Mouse (Mus musculus) midbrain, embryonic 16.5 days (tissue): ENCODE results near the gene Clba1. TPM values are rescaled to one million over a fixed set of nuclear protein-coding genes. Genes with fewer than 3 reads are reported as not detected.

ENCODE experiments used
- ATAC-seq: fragments of 200-750 bp; cut with Nextera tagmentation; 2 replicates; pipeline ENCODE4 v1.8.0; 2017; ENCODE audit warnings: moderate TSS enrichment
- H3K27ac ChIP-seq: fragments of 300-500 bp; sonication (generic); 2 replicates; pipeline ENCODE4 v1.5.1; 2014; ENCODE audit warnings: mild to moderate bottlenecking, low read length, mixed read lengths
- H3K27me3 ChIP-seq: fragments of 300-500 bp; sonication (generic); 2 replicates; pipeline ENCODE4 v1.6.1; 2014; ENCODE audit warnings: low read depth, low read length, mixed read lengths; ENCODE audit not compliant: control insufficient read depth, insufficient read depth
- H3K36me3 ChIP-seq: fragments of 300-500 bp; sonication (generic); 2 replicates; pipeline ENCODE4 v1.6.1; 2014; ENCODE audit warnings: mild to moderate bottlenecking, low read length, moderate library complexity, mixed read lengths; ENCODE audit not compliant: control insufficient read depth, insufficient read depth
- H3K4me1 ChIP-seq: fragments of 300-500 bp; sonication (generic); 2 replicates; pipeline ENCODE4 v1.6.1; 2014; ENCODE audit warnings: mild to moderate bottlenecking, low read length, mixed read lengths; ENCODE audit not compliant: control insufficient read depth, insufficient read depth
- H3K4me2 ChIP-seq: fragments of 300-500 bp; sonication (generic); 2 replicates; pipeline ENCODE4 v1.6.1; 2014; ENCODE audit warnings: mild to moderate bottlenecking, low read length, mixed read lengths
- H3K4me3 ChIP-seq: fragments of 300-500 bp; sonication (generic); 2 replicates; pipeline ENCODE4 v1.5.1; 2014; ENCODE audit warnings: low read depth, mild to moderate bottlenecking, low read length, moderate library complexity, mixed read lengths
- H3K9ac ChIP-seq: fragments of 300-500 bp; sonication (generic); 2 replicates; pipeline ENCODE4 v1.6.1; 2014; ENCODE audit warnings: low read depth, low read length, mixed read lengths
- H3K9me3 ChIP-seq: fragments of 300-500 bp; sonication (generic); replicated peaks from 2 replicates; pipeline ENCODE4 v1.6.1; 2014; ENCODE audit warnings: mild to moderate bottlenecking, low read length, mixed read lengths; ENCODE audit not compliant: control insufficient read depth, poor library complexity, severe bottlenecking
- whole genome bisulfite sequencing: fragments of 180-500 bp; shearing (Covaris S2); extraction: QIAGEN DNeasy Blood & Tissue Kit; methylation state at CpG from one replicate; pipeline ENCODE4 v1.1.7; 2014; 5-methylcytosine and 5-hydroxymethylcytosine counted together
- polyA plus RNA-seq: library from polyadenylated mRNA; unstranded; fragments of >200 nt; fragmentation: Nextera tagmentation; extraction: Ambion mirVana; gene quantifications from 2 replicates; pipeline ENCODE4 v1.2.1, GENCODE M21; 2015

Gene Clba1
- 25.2 and 26.1 TPM in 2 replicates for polyA plus RNA-seq

DNA sequence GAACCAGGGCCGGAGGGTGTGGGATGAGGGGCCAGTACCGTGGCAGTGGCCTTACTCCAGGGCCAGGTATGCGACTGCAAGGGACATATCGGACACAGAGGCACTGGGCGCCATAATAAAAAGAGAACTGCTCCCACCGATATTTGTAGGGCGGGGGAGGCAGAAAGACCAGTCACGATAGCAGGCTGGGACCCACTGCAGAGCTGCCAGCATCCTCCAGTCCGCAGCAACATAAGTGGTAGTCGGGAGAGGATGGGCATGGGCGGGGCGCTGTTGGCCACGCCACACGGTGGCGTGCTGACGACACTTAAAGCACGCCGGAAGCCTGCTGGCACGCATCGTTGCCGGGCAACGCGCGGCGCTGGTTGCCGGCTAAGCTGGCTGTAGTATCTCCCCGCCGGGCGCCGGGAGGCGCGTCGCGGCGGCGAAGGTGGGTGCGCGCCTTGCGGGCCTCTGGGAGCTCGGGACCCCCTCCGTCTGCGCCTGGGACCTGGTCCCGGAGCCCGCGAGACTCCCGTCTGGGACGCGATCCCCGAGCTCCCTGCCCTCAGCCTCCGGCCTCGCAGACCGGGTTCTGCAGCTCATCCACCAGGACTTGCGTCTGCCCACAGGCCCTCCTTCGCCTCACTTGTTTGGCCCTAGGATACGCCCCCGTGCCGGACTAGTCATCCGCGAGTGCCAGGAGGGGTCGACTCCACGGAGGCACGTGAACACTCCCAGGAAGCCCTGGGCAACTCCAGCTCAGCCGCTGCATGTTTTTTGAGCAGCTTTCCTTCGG is at the start of gene Clba1:
Clba1 (plus strand) TSS at position 351 of the 778 bp plus-strand sequence.
- Histone ChIP-seq H3K36me3 (no peaks in the 10 kb centered on the region; the same call in 1 of the 2 replicates), H3K4me1 (peaks cover 14% of the 10 kb centered on the region), H3K4me3 (peak within 1 kb of the TSS; percentile 76), H3K27me3 (no peaks in the 10 kb centered on the region; the same call in 1 of the 2 replicates), H3K9me3 (no peaks in the 10 kb centered on the region), H3K27ac (peak within 1 kb of the TSS; percentile 83), H3K9ac (peak within 1 kb of the TSS; percentile 72), H3K4me2 (peak within 1 kb of the TSS; percentile 84)
- WGBS, result under 1% methylated on average over 64 of the region's 64 CpGs
- ATAC-seq, result peak; percentile 96

- Histone ChIP-seq H3K4me1 (no peaks in the 10 kb centered on the region), H3K4me3 (no peak overlapping the region), H3K4me2 (no peak overlapping the region), H3K9me3 (no peaks in the 10 kb centered on the region), H3K9ac (no peak overlapping the region), H3K36me3 (no peaks in the 10 kb centered on the region), H3K27ac (no peak overlapping the region), H3K27me3 (no peaks in the 10 kb centered on the region)
- 85% methylated on average over 3 of the region's 3 CpGs for WGBS
- no peak for ATAC-seq
Measured at GRCm38 (mm10) chr12:112759471-112759870, 49.3 kb upstream of the Clba1 start.

GRCm38 (mm10) chr12:112760154-112760926 is 48.4 kb upstream of the Clba1 start, which contains the start of gene Pld4:
TSS of gene Pld4 (plus strand) at chr12:112760655.
- H3K36me3 ChIP-seq, result no peaks in the 10 kb centered on the region
- no peak within 1 kb of the TSS for H3K9ac ChIP-seq
- H3K4me2 ChIP-seq, result no peak within 1 kb of the TSS
- no peak within 1 kb of the TSS for H3K4me3 ChIP-seq
- no peak for ATAC-seq
- WGBS, result 45% methylated on average over 4 of the region's 4 CpGs
- no peaks in the 10 kb centered on the region for H3K4me1 ChIP-seq
- H3K9me3 ChIP-seq, result no peaks in the 10 kb centered on the region
- no peak within 1 kb of the TSS for H3K27ac ChIP-seq
- no peaks in the 10 kb centered on the region for H3K27me3 ChIP-seq

- Histone ChIP-seq H3K27me3 (no peaks in the 10 kb centered on the region), H3K9me3 (no peaks in the 10 kb centered on the region), H3K36me3 (no peaks in the 10 kb centered on the region), H3K27ac (no peak overlapping the region), H3K4me3 (no peak overlapping the region), H3K4me1 (no peaks in the 10 kb centered on the region), H3K9ac (no peak overlapping the region), H3K4me2 (no peak overlapping the region)
- 90% methylated on average over 4 of the region's 4 CpGs for WGBS
- ATAC-seq, result no peak
Measured at GRCm38 (mm10) chr12:112761411-112761810, 47.3 kb upstream of the Clba1 start.

- H3K9ac ChIP-seq, result no peak overlapping the region
- WGBS, result 87% methylated on average over 3 of the region's 3 CpGs
Measured at GRCm38 (mm10) chr12:112762018-112762417, 46.7 kb upstream of the Clba1 start.

GRCm38 (mm10) chr12:112763176-112763575 is 45.6 kb upstream of the Clba1 start:
- Histone ChIP-seq H3K4me3 (no peak overlapping the region), H3K4me1 (no peaks in the 10 kb centered on the region), H3K36me3 (no peaks in the 10 kb centered on the region), H3K9me3 (no peaks in the 10 kb centered on the region), H3K9ac (no peak overlapping the region), H3K4me2 (no peak overlapping the region), H3K27me3 (no peaks in the 10 kb centered on the region), H3K27ac (no peak overlapping the region)
- ATAC-seq, result no peak
- WGBS, result 82% methylated on average over 4 of the region's 4 CpGs

More at GRCm38 (mm10) chr12:112762018-112762417, 46.7 kb upstream of the Clba1 start:
- Histone ChIP-seq H3K27ac (no peak overlapping the region), H3K4me3 (no peak overlapping the region), H3K9me3 (no peaks in the 10 kb centered on the region), H3K27me3 (no peaks in the 10 kb centered on the region), H3K4me2 (no peak overlapping the region), H3K36me3 (no peaks in the 10 kb centered on the region), H3K4me1 (no peaks in the 10 kb centered on the region)
- ATAC-seq, result no peak

- Histone ChIP-seq H3K4me2 (no peak overlapping the region), H3K9me3 (no peaks in the 10 kb centered on the region), H3K36me3 (no peaks in the 10 kb centered on the region), H3K4me1 (no peaks in the 10 kb centered on the region), H3K27me3 (no peaks in the 10 kb centered on the region), H3K4me3 (no peak overlapping the region), H3K9ac (no peak overlapping the region), H3K27ac (no peak overlapping the region)
- WGBS, result 85% methylated on average over 5 of the region's 5 CpGs
- no peak for ATAC-seq
Measured at GRCm38 (mm10) chr12:112764141-112764540, 44.6 kb upstream of the Clba1 start.

DNA sequence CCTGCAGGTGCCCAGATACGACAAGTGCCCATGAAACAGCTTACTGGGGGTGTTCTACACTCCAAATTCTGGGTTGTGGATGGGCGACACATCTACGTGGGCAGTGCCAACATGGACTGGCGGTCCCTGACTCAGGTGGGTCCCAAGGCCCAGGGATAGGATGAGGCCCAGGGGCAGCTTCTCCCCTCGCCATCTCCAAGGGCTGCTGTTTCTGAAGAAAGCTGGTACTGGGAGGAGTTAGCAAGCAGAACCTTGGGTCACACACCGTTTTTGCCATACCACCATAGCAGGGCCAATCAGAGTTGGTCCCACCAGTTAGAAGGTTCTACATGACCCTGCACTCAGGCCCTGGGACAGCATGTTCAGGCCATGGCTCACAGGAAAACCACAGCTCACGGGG is 43.7 kb upstream of the Clba1 start:
- Histone ChIP-seq H3K27me3 (no peaks in the 10 kb centered on the region), H3K27ac (no peak overlapping the region), H3K36me3 (no peaks in the 10 kb centered on the region), H3K4me3 (no peak overlapping the region), H3K9me3 (no peaks in the 10 kb centered on the region), H3K4me1 (no peaks in the 10 kb centered on the region), H3K4me2 (no peak overlapping the region), H3K9ac (no peak overlapping the region)
- 89% methylated on average over 7 of the region's 7 CpGs for WGBS
- no peak for ATAC-seq

- H3K4me2 ChIP-seq, result no peak overlapping the region
- no peaks in the 10 kb centered on the region for H3K9me3 ChIP-seq
- H3K27ac ChIP-seq, result no peak overlapping the region
- ATAC-seq, result no peak
- H3K4me3 ChIP-seq, result no peak overlapping the region
- H3K9ac ChIP-seq, result no peak overlapping the region
- no peaks in the 10 kb centered on the region for H3K27me3 ChIP-seq
- 90% methylated on average over 7 of the region's 7 CpGs for WGBS
- no peaks in the 10 kb centered on the region for H3K36me3 ChIP-seq
- no peaks in the 10 kb centered on the region for H3K4me1 ChIP-seq
Measured at GRCm38 (mm10) chr12:112766586-112766985, 42.2 kb upstream of the Clba1 start.
